Mouse (Mus musculus): ENCODE measurements at regions not wholly inside any gene's neighbourhood (a gene's known extent, or its start where the extent isn't known, plus 50 kb on each side); places are given as distances from the start of the nearest gene placed in this dataset.

DNA sequence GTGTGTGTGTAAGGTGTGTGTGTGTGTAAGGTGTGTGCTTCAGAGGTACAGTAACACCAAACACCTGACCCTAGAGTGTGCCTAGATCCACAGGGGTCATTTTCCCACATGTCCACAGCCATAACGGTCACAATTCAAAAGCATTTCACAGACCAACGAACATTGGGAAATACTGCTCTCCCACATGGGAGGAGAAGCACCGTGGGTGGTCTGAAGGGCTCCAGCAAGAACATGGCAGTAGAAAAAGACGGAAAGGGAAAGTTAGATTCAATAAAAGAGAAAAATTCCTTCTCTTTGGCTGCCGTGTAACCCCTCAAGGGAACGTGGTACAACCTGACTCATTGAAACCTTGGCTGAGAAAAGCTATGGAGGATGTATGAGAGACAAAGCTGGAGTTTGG lies 169.1 kb downstream of the Cdc5l start:
- no peak for ATAC-seq
- in situ Hi-C loops (cut with MboI; ENCODE audit: low pct_unique_long_range_greater_than_20kb): loop anchor here (25.0 kb wide), 1 partner anchor 477 kb away; the partner anchor contains the start of gene Supt3
- H3K27me3 ChIP-seq: no peaks in the 10 kb centered on the region
- no peak for TF ChIP-seq CTCF (IDR thresholded peaks at IDR 0.05)
- POLR2A ChIA-PET: no interaction called here
- DNase-seq (ENCODE audit: low read depth, low spot score): no peak
- CTCF ChIA-PET: no interaction called here

DNA sequence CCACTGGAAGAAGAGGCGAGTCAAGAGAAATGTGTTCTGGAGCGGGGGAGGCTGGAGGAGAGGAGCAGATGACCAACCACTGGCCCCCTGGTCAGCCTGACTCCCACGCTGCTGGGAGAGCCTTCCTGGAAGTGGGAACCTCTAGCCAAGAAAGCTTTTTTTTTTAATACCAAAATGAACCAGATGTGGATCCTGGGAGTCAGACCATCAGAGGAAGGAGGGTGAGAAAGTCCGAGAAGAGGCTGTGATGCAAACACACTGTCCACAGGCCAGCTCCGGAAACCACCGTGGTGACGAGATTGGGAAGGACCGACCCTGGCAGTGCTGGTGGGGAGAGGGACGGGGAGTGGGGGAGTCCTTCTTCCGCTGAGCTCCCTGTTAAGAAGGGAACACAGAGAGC lies 173.1 kb downstream of the Cdc5l start:
- no peak for TF ChIP-seq CTCF (IDR thresholded peaks at IDR 0.05)
- in situ Hi-C loops (cut with MboI; ENCODE audit: low pct_unique_long_range_greater_than_20kb): loop anchor here (25.0 kb wide), 1 partner anchor 473 kb away; the partner anchor contains the start of gene Supt3
- ChIA-PET CTCF (no interaction called here), POLR2A (interaction anchor here (0.6 kb wide), 1 partner anchor 337 kb away, joined by 3 read pairs; no protein-coding TSS in a partner anchor)
- no peak for ATAC-seq
- no peak for DNase-seq (ENCODE audit: low read depth, low spot score)
- no peaks in the 10 kb centered on the region for H3K27me3 ChIP-seq

DNA sequence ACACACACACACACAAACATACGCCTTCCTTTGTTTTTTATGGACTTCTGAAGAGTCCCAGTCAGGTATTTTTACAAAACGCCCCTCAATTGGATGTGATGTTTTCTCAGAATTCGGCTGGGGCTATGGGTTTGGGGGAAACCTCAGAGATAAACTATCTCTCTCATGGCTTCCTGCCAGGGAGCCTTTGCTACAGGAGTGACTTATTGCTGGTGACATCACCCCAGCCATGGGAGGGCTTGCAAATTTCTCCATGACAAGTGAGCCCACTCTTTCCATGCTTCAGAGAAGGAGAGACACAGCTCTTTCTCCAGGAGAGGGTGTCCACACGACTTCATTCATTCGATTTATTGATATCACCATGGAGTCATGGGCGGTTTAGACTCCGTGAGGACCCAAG lies 175.5 kb downstream of the Cdc5l start:
- no peak for ATAC-seq
- POLR2A ChIA-PET: no interaction called here
- H3K27me3 ChIP-seq: no peaks in the 10 kb centered on the region
- no peak for DNase-seq (ENCODE audit: low read depth, low spot score)
- TF ChIP-seq CTCF (IDR thresholded peaks at IDR 0.05): no peak
- in situ Hi-C loops (cut with MboI; ENCODE audit: low pct_unique_long_range_greater_than_20kb): loop anchor here (10.0 to 25.0 kb wide), 2 partner anchors 471 to 993 kb away; partner anchors contain the start of gene Supt3
- CTCF ChIA-PET: no interaction called here

DNA sequence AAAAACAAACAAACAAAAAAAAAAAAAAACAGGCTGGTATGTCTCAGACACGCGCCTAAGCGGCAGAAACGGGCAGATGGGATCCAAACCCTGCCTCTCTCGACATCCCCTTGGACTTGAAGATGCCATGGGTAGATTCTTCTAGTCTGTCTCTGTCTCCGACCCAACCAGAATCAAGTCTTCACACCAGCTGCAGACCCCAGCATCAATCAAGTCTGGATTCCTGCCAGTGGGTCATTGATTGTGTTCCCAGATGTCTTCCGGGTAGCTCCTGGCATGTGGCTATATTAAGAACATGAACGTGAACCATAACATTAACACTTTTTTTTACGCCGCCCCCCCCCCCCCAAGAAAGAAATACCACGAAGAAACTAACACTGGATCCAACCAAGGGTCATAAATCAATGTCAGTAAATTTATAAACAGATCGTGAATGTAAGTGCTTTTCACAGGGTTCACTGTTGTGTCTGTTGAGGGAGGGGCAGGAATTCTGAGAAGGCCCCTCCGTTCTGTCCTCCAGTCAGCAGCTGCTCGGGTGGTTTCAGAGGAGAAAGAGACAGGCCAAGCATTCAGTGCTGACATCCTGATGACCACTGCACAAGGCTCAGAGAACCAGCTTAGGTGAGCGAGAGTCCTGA lies 180.8 kb downstream of the Cdc5l start:
- no peaks in the 10 kb centered on the region for H3K27me3 ChIP-seq
- CTCF ChIA-PET: interaction anchor here (1.3 kb wide), 1 partner anchor 13 kb away, joined by 3 read pairs; no protein-coding TSS in a partner anchor
- ATAC-seq (no peak), DNase-seq (ENCODE audit: low read depth, low spot score) (no peak)
- no peak for TF ChIP-seq CTCF (IDR thresholded peaks at IDR 0.05)
- in situ Hi-C loops (cut with MboI; ENCODE audit: low pct_unique_long_range_greater_than_20kb): loop anchor here (10.0 to 25.0 kb wide), 2 partner anchors 465 to 988 kb away; partner anchors contain the start of gene Supt3
- POLR2A ChIA-PET: interaction anchor here (0.5 kb wide), 1 partner anchor 65 kb away, joined by 3 read pairs; no protein-coding TSS in a partner anchor

DNA sequence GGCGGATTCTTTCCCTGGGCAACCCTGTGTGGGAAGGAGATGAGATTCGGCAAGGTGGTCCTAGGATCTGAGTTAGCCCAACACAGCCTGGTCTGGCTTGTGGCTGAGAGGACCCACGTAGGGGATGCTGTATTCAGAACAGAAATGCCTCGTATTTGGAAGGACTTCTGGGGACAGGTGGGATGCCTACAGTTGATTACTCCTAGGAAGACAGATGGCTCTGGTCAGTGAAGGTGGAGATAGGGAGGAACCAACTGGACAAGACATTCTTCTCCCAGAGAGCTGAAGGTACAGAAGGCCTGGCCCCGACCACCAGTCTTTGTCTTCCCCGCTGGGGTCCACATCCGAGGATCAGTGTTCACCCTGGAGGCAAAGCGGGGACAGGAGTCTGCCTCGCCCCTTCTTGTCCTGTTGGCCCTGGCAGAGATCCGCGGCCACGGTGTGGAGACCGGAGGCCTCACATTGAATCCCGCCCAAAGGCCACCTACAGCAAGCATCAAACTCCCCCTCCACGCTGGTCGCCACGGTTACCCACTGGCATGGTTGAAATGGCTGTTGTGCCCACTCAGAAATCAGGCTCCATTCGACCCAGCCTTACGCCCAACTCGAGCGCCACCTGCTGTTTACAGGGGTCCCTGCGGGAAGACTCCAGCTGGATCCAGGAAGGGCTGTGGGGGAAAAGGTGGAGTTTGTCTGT lies 182.4 kb downstream of the Cdc5l start:
- no peak for TF ChIP-seq CTCF (IDR thresholded peaks at IDR 0.05)
- no peak for DNase-seq (ENCODE audit: low read depth, low spot score)
- no peaks in the 10 kb centered on the region for H3K27me3 ChIP-seq
- ChIA-PET POLR2A (interaction anchor here (0.6 kb wide), 1 partner anchor 463 kb away, joined by 5 read pairs; no protein-coding TSS in a partner anchor), CTCF (interaction anchor here (1.3 kb wide), 1 partner anchor 15 kb away, joined by 3 read pairs; no protein-coding TSS in a partner anchor)
- in situ Hi-C loops (cut with MboI; ENCODE audit: low pct_unique_long_range_greater_than_20kb): loop anchor here (10.0 to 25.0 kb wide), 2 partner anchors 464 to 986 kb away; partner anchors contain the start of gene Supt3
- ATAC-seq: no peak

- ChIA-PET POLR2A (interaction anchor here (0.6 kb wide), 1 partner anchor 462 kb away, joined by 5 read pairs; no protein-coding TSS in a partner anchor), CTCF (no interaction called here)
- in situ Hi-C loops (cut with MboI; ENCODE audit: low pct_unique_long_range_greater_than_20kb): loop anchor here (10.0 to 25.0 kb wide), 2 partner anchors 463 to 986 kb away; partner anchors contain the start of gene Supt3
- no peaks in the 10 kb centered on the region for H3K27me3 ChIP-seq
- no peak for TF ChIP-seq CTCF (IDR thresholded peaks at IDR 0.05)
- no peak for DNase-seq (ENCODE audit: low read depth, low spot score)
- no peak for ATAC-seq
Observed at GRCm38 (mm10) chr17:45250450-45250849, 183.1 kb downstream of the Cdc5l start.

DNA sequence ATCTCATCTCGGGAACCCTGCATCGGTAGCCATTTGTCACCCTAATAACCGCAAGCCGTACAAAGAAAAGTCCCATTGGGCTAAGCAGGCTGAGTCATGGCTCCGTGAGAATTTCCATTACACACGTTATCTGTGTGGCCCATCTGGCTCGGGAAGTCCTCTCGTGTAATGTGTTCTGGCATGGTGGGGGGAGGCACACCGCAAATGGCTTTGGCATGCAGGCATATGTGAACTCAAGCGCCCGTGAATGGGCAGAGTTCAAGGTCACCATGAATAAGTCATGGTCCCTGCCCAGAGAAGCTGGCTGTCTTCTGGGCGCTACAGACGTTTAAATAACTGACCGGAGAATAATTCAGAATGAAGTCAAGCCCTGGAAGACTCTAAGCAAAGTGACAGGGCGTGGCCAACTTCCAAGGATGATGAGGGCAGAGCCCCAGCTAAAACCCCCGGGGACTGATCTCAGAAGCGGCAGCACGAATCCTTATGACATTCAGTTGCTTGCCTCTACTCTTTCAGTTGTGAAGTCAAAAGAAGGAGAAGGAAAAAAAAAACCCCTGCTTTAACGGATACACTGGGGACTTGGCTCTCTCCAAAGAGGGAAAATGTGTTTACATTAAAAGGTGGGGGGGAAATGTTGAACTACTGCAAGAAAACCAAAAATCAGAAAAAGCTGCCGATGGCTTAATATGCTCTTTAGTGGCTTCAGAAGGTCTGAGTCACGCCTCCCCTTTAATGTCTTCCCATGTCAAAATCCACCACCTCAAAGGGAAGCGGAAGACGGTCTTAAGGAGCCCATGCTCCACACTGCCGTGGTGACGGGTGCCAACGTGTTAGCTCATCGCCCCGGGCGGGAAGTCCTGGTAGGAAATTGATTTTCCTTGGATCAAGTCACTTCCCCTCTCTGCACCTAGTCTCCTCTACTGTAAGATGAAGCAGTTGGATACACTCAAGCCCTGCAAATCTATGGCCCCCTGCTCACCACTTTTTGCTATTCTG lies 186.1 kb downstream of the Cdc5l start:
- POLR2A ChIA-PET: no interaction called here
- ATAC-seq: no peak
- CTCF ChIA-PET: no interaction called here
- no peak for TF ChIP-seq CTCF (IDR thresholded peaks at IDR 0.05)
- DNase-seq (ENCODE audit: low read depth, low spot score): no peak
- H3K27me3 ChIP-seq: no peaks in the 10 kb centered on the region
- in situ Hi-C loops (cut with MboI; ENCODE audit: low pct_unique_long_range_greater_than_20kb): no loop called here

GRCm38 (mm10) chr17:45244870-45245269 lies 188.7 kb downstream of the Cdc5l start:
- ChIA-PET POLR2A (no interaction called here), CTCF (interaction anchor here (1.0 to 1.8 kb wide), 4 partner anchors 10 to 32 kb away, joined by 3 to 4 read pairs (median 4); no protein-coding TSS in a partner anchor)
- H3K27me3 ChIP-seq: no peaks in the 10 kb centered on the region
- DNase-seq (ENCODE audit: low read depth, low spot score) (no peak), ATAC-seq (no peak)
- in situ Hi-C loops (cut with MboI; ENCODE audit: low pct_unique_long_range_greater_than_20kb): no loop called here
- TF ChIP-seq CTCF (IDR thresholded peaks at IDR 0.05): no peak

DNA sequence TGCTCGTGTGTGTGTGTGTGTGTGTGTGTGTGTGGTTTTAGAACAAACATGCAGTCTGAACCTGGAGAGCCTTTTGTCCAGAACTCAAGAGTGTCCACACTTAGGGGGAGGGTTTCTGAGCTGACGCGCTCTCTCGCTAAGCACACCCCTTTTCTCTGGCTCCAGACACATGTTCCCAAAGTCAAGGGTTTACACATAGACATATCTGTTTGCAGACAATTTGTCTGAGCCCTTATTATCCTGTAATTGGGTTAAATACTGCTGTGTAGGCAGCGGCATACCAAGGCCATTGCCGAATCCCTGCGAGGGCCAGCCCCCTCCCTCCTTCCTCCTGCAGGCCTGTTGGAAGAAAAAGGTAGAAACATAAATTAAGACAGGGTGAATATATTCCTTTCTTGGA lies 190.4 kb downstream of the Cdc5l start:
- CTCF ChIA-PET: no interaction called here
- no peaks in the 10 kb centered on the region for H3K27me3 ChIP-seq
- TF ChIP-seq CTCF (IDR thresholded peaks at IDR 0.05): no peak
- in situ Hi-C loops (cut with MboI; ENCODE audit: low pct_unique_long_range_greater_than_20kb): no loop called here
- ATAC-seq (no peak), DNase-seq (ENCODE audit: low read depth, low spot score) (no peak)
- POLR2A ChIA-PET: no interaction called here

DNA sequence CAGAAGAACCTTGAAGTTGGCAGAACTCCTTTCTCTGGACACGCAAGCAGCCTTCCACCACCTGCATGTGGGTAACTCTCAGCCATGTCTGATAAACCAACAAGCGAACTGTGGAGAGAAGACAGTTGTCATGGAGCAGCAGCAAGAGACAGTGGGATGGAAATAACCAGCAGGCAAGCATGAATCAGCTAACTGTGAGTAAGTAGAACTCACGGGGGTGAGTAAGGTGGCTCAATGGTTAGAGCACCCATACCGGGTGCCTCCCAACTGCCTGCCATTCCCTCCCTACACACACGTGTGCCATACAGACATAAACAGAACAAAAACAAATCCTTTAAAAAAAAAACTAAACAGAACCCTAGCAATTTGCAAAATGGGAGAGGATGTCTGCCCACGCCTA lies 191.5 kb downstream of the Cdc5l start:
- ATAC-seq (no peak), DNase-seq (ENCODE audit: low read depth, low spot score) (no peak)
- ChIA-PET POLR2A (no interaction called here), CTCF (no interaction called here)
- in situ Hi-C loops (cut with MboI; ENCODE audit: low pct_unique_long_range_greater_than_20kb): no loop called here
- H3K27me3 ChIP-seq: no peaks in the 10 kb centered on the region
- no peak for TF ChIP-seq CTCF (IDR thresholded peaks at IDR 0.05)
